Mouse (Mus musculus) kidney, adult 2 months (tissue): ENCODE measurements around the gene Gfi1b.

Experiments used
- CTCF ChIP-seq: fragments of 200-500 bp; conservative IDR thresholded peaks from 2 replicates; pipeline ENCODE4 v1.5.1; 2011; ENCODE audit warnings: low read depth, mild to moderate bottlenecking, control low read depth, low read length, moderate library complexity, mixed read lengths; ENCODE audit not compliant: insufficient read depth, insufficient read length
- POLR2A ChIP-seq: fragments of 200-500 bp; IDR thresholded peaks from one replicate; pipeline ENCODE4 v1.6.1; 2011; ENCODE audit warnings: low read depth, low read length, control low read depth

DNA sequence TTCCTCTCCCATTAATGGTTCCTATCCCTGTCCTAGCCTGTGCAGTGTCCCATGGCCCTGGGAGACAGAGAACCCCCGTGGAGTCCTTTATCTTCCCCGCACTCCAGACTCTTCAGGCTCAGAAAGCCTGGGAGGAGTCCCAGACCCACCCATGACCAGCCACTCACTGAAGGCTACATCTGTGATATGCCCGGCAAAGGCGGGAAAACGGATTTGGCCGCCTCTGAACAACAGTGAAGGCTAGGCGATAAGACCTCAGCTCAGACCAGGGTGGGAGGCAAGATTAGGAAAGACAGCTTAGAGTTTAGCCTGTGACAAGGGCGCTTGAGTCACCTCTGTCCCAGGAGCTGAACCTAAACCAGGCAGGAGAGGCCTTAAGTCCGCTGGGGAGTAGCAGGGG, 4.9 kb downstream of the Gfi1b start:
- TF ChIP-seq CTCF, result no peak
- no peak for TF ChIP-seq POLR2A
